Mouse (Mus musculus): ENCODE data around the gene Axin2.

The Axin2 gene

DNA sequence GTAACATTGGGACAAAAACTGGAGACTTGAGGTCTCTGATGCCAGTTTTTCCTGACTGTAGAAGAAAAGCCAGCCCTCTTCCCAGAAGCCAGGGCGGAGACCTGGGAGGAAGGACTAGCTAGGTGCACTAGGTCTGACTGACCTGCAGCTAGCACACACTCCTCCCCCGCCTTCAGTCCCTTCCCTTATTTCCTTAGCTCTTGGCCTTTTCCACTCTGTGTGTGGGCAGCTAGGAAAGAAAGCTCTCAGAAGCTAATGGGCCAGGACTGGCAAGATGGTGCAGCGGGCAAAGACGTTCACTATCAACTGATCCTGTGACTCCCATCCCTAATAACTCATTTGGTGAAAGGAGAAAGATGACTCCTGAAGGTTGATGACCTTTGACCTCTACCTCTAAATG lies 17.8 kb upstream of the Axin2 start:
- DNase-seq (ENCODE audit: low read depth, low spot score): no peak

DNA sequence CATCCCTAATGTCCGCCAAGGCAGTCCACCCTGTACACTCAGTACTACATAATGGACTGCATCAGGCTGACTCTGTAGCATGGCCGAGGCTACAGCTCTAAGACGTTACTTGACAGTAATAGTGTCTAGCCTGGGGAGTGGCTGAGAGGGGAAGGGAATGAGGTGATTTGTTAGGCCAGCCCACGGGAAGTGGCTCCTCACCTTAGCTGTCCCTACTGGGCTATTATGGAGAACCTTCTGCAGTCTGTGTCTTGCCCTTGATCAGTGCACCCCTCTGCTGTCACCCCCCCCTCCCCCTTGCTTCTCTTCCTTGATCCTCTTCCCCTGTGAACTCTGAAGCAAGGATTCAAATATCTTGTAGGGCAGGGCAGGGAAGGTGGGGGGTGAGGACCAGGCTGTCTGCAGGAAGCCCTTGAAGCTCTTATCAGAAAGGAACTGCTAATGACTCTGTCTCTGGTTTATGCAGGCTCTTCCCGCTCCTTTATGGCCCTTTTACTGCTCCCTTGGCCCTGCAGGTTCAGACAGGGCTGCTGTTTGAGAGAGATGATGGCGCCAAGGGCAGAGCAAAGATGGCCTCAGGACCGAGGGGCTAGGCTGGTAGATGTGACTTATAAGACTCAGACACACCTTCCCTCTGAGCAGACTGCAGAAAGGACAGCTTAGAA lies 13.4 kb upstream of the Axin2 start:
- DNase-seq (ENCODE audit: low read depth, low spot score): no peak

DNA sequence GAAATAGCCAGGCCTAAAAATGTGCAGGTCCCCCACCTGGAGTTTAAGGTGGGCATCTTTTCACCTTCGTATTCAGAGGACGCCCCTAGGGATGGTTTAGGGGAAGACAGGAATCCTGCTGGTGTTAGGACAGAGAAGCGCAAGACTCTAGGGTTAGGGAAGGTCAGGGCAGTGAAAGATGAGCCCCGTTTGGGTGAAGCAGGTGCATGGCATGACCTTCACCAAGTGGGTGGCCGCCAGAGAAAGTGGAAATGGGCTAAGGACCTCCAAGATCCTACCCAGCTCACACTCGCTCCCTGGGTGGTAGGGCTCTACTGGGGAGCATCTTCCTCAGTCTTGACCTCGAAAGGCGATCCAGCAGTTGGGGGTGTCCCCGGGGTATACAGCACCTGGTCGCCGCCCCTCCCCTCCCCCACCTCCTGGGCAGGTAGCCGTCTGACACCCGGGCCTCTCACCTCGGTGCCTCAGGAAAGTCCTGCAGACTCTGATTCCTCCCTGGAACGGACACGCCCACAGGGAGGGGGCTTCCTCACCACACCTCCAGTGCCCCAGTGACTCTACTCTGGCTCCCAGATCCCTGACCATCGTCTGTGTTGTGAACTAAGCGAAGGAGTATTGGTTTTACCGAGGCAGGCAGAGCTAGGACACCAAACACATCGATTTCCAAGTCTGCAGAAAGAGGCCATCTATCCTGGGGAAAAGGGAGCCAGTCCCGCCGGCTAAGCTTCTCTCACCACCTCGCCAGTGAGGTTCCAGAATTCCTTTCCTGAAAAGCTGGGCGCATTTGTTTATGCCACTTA lies 10.6 kb upstream of the Axin2 start:
- no peak for DNase-seq (ENCODE audit: low read depth, low spot score)

DNA sequence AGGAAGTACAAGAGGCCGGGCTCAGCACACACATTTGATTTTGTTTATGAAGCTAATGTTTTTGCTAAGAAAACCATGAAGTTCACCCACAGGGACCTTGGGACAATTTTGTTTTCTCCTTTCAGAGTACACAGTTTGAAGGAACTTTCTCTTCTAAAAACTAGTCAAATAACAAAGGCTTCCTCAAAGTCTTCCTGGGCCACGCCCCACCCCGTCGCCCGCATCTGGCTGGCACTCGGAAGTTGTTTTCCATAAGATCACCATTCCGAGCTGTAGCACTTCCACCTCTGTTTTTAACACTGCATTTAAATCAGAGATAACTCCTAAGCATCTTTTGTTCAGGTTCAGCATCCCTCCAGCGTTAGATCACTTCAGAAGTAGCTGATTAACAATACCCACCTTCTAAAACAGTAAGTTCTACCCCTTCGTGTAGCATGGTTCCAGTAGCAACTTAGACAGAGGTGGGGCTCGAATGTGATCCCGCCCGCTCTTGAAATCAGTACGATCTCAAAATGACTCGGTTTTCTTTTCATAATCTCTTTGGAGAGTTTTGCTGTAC lies 9.7 kb upstream of the Axin2 start:
- DNase-seq (ENCODE audit: low read depth, low spot score): no peak

DNA sequence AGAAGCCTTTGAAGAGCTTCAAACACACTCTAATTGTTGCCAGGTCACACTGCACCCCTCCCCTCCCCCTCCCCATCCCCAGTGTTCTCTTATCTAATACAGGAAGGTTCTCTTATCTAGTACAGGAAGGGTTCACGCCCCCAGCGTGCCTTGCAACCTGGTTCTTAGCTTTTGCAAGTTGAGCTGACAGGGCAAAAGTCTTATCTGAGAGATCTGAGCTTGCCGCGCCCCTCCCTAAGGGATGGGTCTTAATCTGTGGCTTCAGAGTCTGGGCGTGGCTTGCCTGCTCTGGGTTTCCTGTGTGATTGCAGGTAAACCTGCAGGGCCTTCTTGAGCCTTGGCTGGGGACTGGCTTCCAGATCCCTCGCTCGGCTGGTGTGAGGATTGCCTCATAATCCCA lies 9.2 kb upstream of the Axin2 start:
- no peak for DNase-seq (ENCODE audit: low read depth, low spot score)

DNA sequence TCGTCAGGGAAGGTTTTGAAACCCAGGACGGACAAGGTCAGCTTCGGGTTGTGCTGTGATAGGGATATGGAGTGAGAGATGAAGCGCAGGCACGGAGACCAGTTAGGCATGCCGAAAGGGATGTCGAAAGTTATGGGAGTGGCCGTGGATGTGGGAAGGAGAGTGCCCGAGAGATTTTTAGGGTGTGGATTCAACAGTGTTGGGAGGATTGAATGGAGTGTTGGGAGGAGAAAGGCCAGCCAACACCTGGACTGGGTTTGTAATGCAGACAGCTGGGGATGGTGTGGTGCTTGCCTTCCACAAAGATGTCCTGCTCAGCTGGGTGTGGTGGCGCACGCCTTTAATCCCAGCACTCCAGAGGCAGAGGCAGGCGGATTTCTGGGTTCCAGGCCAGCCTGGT lies 8.0 kb upstream of the Axin2 start:
- DNase-seq (ENCODE audit: low read depth, low spot score): no peak

DNA sequence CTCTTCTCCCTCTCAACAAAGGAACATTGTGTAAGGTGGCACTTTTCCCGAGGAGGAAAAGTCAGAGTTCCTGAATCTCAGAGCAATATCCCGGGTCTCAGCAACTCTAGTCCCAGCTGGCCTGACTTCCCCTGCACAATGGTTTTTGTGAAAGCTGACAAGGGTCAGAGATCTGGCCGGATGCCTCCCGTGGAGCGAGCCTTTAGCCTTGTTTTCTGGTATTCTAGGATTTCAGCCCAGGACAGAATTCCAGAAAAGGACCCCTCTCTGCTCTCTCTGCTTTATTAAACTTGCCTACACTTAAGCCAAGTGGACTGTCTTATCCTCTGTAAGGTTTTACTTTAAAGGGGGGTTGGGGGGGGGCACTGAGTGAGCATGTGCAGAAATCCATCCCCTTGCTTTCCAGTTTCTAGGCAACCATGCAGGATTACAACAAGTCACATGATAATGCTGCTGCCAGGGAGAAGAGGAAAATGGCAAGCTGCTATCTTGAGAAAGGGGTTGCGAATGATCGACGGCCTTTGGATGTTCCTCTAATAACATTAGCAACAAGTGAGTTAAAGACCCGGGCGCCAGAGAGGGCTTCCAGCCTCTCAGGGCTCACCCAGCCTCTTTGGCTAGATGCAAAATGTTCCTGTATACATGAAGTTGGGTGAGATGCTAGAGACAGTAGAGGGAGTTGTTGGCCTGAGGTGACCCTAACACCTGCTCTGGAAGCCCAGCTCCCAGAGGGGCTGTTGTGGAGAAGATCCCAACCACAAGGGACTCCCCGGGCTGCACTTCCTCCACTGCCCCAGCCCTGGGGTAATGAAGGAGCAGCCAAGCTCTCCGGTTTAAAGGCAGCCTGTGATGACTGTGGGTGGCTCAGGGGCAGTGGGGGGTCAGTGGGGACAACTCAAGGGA lies 2.5 kb upstream of the Axin2 start:
- no peak for DNase-seq (ENCODE audit: low read depth, low spot score)

DNA sequence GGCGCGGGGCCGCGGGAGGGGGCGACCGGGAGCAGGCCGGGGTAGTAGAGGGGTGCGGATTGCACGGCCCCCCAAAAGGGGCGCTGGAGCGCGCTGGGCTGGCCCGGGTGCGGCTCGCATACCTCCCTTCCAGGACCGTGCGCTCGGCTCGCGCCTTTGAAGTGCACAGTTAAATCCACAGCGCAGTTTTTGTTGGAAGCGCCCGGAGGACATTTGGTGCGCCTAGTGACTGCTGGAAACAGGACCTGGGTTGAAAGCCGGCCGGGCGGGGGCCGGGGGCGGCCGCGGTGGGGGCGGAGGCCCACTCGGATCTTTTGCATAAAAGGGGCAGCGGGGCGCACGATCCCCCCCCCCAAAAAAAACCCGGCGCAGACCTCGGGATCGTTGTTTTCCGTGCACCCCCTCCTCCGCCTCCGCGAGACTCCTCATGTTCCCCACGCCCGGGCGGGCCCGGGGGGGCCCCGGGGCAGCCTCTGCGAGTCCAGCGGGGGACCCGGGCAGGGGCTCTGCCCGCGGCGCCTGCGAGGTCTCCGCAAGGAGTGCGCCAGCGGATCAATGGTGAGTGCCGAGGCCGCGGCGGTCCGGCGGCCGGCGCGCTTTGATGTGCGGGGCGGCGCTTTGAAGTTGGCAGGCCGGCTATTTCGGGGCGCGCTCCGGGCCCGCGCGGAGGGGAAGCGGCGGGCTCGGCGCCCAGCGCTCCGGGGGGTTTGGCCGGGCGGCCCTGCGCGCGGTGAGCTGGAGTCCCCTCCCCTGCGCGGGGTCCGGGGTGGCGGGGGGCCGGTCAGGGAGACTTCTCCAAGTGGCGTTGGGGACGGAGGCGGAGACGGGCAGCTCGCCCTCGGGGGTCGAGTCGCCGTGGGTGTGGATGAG lies 722 bp downstream of the Axin2 start:
- no peak for DNase-seq (ENCODE audit: low read depth, low spot score)

DNA sequence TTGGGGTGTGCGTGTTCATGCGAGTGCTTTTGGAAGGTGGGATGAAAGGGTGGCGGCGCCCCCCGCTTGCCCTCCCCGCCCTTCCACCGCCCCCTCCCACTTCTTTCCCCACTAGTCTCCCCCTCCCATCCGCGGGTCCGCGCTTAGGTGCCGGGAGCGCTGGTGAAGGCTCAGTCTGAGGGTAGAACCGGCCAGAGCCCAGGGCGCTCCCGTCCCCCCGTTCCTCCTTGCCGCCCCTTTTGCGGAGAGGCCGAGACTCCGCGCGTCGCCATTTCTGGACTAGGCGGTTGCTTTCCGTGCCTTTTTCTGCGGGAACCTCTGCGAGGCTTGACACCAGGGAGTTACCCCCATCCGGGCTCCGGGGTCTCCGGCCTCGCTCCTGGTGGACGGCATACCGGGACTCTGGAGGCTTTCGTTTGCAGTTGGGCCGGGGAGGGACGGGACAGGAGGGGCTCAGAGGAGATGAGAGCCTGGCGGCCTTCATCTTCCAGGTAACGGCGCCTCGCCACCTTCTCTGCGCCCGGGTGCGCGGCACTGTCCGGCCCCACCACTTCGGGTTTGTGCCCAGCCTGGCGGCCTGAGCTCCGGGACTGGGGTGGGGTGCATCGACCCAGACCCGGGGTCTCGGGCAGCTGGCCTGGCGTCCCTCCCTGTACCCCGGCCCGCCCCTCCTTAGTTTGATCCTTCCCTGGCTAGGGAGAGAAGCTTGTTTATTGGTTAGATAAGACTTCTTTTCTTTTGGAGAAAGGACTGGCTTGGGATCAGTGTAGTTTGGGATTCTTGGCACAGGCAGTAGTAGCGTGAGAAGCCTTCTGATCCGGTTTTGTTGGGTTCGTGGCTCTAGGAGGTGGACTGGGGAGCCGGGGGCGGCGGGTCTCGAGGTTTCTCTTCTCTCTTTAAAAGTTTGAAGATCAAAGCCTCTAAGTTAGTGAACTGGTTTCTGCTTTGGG lies 1.6 kb downstream of the Axin2 start:
- DNase-seq (ENCODE audit: low read depth, low spot score): no peak

DNA sequence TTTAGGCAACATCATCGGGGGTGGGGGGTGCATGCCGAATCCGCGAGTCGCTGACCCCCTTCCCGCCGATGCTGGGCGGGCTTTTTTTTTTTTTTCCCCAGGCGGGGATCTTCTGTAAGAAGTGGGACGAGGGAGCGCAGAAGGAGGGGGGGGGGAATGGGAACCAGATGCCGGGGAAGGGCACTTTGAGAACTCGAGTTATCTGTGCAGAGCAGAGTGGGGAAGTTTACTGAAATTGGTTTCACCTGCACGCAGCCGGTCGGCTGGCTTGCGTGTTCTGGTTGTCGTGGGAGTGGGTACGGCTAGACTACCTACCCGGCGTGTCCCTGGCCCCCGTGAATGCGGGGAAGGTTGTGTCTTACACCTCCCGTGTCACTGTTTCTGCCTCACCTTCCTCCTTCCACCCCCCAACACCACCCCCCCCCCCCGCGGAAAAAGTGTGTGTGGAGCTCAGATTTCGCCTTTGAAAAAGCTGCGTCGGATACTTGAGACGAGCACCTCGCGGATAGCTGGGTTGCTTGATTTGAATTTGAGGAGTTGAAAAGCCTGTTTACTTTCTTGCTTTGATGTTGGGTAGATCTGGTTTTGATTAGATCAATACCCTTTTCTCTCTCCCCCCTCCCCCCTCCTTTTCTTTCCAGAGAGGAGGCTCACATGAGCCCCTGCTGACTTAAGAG lies 2.5 kb downstream of the Axin2 start:
- DNase-seq (ENCODE audit: low read depth, low spot score): no peak

DNA sequence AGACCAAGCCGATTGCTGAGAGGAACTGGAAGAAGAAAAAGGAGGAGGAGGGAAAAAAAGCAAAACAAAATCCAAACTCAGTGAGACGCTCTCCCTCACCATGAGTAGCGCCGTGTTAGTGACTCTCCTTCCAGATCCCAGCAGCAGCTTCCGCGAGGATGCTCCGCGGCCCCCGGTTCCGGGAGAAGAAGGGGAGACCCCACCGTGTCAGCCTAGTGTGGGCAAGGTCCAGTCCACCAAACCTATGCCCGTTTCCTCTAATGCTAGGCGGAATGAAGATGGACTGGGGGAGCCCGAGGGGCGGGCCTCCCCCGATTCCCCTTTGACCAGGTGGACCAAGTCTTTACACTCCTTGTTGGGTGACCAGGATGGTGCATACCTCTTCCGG lies 3.0 kb downstream of the Axin2 start:
- no peak for DNase-seq (ENCODE audit: low read depth, low spot score)

DNA sequence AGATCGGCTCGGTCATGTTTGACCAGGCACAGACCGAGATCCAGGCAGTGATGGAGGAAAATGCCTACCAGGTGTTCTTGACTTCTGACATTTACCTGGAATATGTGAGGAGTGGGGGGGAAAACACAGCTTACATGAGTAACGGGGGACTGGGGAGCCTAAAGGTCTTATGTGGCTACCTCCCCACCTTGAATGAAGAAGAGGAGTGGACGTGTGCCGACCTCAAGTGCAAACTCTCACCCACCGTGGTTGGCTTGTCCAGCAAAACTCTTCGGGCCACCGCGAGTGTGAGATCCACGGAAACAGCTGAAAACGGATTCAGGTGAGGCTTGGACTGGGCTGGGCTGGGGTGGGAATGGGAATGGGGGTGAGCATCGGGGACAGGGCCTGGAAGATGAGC lies 3.6 kb downstream of the Axin2 start:
- DNase-seq (ENCODE audit: low read depth, low spot score): no peak

DNA sequence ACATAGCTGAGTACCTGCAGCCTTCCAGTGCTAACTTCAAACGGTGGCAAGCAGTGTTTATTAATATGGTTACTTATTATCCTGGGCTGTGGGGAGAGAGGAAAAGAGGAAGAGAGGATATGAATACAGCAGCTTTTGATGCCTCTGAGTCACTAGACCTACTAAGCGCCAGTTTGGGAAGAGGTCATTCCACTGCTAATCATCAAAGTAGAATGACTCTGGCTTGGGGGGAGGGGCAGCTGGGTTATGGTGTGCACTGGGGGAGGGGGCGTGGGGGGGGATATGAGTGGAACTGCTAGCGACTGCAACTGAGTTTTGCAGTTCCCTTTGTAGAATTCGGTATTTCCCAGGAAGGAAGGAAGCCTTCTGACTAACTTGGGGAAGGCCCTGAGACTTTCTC lies 4.2 kb downstream of the Axin2 start:
- DNase-seq (ENCODE audit: low read depth, low spot score): no peak

DNA sequence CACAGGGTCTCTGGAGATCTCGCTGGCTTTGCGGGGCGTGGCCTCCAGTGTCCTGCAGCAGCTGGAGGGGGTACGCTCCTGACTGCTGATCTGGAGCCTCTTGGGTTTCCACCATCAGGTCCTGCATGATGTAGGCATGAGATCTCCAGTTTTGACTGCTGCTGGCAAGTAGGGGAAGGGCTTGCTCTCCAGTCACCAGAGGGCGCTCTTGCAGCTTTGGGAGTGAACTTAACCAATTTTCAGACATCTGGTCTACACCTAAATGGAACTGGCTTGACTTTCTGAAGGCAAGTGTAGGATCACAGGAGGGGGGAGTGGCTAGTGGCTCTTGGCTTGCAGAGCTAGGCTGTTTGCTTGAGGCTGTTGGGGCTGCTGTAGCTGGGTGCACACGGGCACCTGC lies 5.1 kb downstream of the Axin2 start:
- DNase-seq (ENCODE audit: low read depth, low spot score): no peak

DNA sequence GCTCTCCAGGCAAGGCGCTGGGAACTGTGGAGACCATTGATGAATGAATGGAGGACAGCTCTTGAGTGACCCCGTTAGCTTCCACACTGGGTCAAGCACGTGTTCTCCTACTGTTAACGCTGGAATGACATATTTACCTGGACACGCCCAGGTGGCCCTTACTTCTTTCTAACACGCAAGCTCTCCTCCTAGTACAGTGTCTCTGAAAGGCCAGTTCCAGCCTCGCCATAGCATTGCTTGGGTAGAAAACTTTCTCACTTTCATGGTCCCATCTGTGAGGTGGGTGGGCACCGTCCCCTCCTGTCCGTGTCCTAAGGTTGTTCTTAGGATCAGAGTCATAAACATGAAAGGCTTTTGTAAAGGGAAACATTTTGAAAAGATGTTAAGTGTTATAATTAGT lies 5.7 kb downstream of the Axin2 start:
- no peak for DNase-seq (ENCODE audit: low read depth, low spot score)

DNA sequence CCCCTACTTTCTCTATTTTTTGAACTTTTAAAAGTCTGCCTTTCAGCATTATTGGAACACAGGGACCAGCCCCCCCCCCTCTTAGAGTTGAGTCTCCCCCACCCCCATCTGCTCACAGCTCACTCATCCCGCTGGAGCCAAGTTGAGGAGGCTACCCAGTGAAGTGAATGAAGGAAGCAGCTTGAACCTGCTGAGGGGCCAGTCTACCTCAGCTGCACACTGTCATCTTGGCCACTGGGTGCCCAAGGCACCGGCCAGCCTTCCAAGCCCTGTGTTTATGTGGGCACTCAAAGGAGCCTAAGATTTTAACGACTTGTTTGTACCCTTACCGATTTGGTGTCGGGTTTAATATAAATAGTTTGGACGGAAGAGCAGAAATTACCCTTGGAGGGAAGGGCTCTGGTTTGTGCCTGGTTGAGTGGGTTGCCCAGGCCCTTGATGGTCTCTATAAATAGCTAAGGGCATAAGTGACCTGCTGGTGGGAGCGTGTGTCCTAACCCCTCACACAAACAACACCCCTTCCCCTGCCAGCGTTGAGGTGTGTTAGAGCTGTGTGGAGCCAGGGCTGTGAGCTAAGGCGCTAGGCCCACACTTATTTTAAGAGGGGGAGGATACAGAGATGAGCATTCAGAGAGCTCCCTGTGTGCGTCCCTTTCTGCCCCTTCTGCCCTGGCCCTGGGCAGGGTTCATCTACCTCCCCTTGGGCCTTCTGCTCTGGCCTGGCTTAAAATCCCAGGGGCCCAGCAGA lies 6.4 kb downstream of the Axin2 start:
- DNase-seq (ENCODE audit: low read depth, low spot score): no peak

DNA sequence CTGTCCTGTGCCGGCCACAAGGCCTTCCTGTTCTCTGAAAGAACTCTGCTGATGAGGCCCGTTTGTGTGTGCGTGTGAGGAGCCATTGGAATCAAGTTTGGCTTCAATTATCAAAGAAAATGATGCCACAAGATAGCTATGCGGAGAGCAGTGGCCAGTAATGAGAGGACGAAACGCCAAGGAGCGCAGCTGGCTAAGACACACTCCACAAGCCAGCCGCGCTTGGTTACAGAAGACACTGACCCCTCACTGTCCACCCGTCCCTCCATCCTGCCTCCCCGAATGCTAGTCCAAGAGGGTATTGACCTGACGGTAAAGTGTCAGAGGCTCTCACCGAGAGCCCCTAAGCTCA lies 6.9 kb downstream of the Axin2 start:
- no peak for DNase-seq (ENCODE audit: low read depth, low spot score)

DNA sequence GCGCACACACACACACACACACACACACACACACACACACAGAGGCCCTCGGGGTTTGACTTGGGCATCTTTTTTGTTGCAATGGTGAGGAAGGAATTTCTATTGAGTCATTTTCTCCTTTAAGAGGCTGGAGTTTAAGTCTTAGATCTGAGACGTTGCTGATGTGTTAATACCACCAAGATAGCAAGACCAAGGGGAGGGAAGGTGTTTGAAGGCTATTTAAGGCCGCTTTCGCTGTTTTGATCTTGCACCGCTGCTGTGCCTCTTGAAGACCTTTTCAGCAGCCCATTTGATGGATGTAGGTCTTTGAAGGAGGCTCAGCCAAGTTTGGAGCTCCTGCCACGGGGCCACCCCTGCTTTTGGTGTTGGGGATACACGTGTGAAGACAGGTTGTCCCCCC lies 7.9 kb downstream of the Axin2 start:
- DNase-seq (ENCODE audit: low read depth, low spot score): no peak

DNA sequence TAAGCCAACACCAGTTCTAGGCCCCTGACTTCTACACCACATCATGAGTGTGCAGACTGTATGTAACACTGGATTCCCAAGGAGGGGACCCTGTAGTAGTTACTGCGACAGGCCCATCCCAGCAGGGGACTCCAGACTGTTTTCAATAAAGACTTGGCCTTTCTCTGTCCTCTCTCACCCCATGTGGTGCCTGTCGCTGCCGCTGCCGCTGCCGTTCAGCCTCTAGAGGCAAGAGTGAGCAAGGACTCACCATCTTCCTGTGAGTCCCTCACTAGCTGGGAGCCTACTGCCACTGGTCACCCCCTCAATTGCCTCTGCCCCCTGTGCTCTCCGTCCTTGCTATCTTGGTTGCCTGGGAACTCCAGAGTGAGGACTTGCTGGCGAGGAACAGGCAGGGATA lies 8.6 kb downstream of the Axin2 start:
- DNase-seq (ENCODE audit: low read depth, low spot score): no peak

All from A20 (cell line).